Mouse (Mus musculus): ENCODE data around the gene Gm3376.
"Not testable (repeated sequence)": the region's sequence is repeated elsewhere in the genome, so short reads cannot be mapped to it uniquely, and the experiment has no call there.

Gm3376 gene

GRCm38 (mm10) chrY:3771373-3771772 lies at the start of gene Gm3376:
Gene Gm3376 (plus strand): TSS chrY:3771673.
- not testable (repeated sequence) for DNase-seq (ENCODE audit: low read depth, low spot score)
